Mouse (Mus musculus) gastrocnemius, postnatal 10 days (tissue): ENCODE results near the gene 1700113H08Rik. TPM values are rescaled to one million over a fixed set of nuclear protein-coding genes. Genes with fewer than 3 reads are reported as not detected.

Experiments used
- DNase-seq: peaks from one replicate; pipeline ENCODE4 v3.0.0; 2021; ENCODE audit warnings: mixed read lengths
- total RNA-seq, 2 experiments: library from RNA; stranded (reverse); gene quantifications; 2 replicates each; pipeline ENCODE4 v1.2.3; 2021

The 1700113H08Rik gene
- total RNA-seq, 2 experiments from 2014 or later, result 0.35 to 0.61 TPM

DNA sequence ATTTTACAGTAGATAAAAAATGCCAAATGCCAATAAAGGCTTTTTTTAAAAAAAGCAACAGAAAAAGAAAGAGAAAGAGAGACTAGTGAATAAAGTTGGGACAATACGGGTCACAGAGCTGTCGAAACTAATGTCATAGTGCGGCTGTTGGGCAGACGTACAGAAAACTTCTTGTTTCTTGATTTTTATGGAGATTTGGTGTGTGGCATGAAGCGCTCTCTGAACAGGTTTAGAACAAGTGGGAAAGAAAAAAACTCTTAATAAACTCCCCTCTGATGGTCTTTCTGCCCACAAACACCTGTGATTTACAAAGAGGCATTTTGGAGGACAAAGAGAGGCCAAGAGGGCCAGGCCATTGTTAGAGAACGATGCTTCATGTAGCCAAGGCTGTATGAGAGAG lies 1.6 kb downstream of the 1700113H08Rik start:
- DNase-seq, result no peak

GRCm38 (mm10) chr10:87084236-87084635 lies 26.4 kb downstream of the 1700113H08Rik start:
- DNase-seq, result no peak

DNA sequence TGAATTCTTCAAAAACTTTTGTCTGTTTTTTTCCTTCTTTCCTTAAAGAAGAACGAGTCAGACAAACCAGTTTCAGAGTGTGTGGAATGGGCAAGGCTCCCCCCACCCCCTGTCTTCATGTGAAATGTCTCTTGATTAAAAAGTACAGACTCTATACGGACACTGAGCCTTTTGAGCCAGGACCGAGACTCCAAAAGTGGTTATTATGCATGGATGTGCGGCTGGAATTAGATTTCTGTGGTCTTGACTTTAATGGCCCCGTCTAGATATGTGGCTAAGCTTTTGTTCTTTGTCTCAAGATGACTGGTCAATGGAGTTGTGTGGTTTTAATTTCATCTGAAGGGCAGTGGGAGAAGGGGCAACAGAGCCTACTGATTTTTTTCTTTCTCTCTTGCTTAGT lies 29.8 kb downstream of the 1700113H08Rik start:
- no peak for DNase-seq

- no peak for DNase-seq
These were observed 36.4 kb downstream of the 1700113H08Rik start for GRCm38 (mm10) chr10:87094249-87094648.

DNA sequence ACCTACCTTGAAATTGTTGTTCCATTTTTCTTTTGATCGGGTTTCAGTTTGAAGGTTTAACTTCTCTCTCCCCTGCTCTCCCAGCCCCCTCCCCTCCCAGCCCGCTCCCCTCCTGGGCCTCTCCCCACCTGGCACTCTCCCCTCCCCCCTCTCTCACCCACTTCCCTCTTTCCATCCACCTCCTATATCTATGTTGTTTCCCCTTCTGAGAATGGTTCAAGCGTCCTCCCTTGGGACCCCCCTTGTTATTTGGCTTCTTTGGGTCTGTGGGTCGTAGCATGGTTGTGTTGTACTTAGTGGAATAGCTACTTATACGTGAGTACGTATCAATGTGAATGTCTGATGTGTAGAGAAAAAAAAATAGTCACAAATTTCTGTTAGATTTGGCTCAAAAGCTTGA lies 40.9 kb downstream of the 1700113H08Rik start:
- no peak for DNase-seq

GRCm38 (mm10) chr10:87100668-87101067 lies 42.8 kb downstream of the 1700113H08Rik start:
- DNase-seq, result no peak

GRCm38 (mm10) chr10:87101265-87101950 lies 43.6 kb downstream of the 1700113H08Rik start:
- DNase-seq, result no peak

DNA sequence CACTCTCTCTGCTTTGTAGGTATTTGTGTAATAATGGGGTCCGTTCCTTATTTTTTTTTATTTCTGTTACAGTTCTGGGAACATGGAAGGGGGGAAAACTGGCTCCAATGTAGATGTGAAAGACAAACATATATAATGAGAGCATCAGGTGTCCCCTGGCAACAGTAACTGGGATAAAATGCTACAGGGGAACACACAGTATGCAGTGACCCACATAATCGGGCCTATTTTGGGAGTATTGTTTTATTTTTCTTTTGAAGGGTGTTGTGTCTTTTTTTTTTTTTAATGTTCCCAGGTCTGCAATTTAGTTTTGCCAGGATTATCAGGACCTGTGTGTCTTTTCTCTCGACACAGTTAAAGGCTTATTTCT lies 44.1 kb downstream of the 1700113H08Rik start:
- DNase-seq, result no peak

GRCm38 (mm10) chr10:87102455-87102854 lies 44.6 kb downstream of the 1700113H08Rik start:
- DNase-seq, result no peak

GRCm38 (mm10) chr10:87103286-87103685 lies 45.4 kb downstream of the 1700113H08Rik start:
- no peak for DNase-seq

DNA sequence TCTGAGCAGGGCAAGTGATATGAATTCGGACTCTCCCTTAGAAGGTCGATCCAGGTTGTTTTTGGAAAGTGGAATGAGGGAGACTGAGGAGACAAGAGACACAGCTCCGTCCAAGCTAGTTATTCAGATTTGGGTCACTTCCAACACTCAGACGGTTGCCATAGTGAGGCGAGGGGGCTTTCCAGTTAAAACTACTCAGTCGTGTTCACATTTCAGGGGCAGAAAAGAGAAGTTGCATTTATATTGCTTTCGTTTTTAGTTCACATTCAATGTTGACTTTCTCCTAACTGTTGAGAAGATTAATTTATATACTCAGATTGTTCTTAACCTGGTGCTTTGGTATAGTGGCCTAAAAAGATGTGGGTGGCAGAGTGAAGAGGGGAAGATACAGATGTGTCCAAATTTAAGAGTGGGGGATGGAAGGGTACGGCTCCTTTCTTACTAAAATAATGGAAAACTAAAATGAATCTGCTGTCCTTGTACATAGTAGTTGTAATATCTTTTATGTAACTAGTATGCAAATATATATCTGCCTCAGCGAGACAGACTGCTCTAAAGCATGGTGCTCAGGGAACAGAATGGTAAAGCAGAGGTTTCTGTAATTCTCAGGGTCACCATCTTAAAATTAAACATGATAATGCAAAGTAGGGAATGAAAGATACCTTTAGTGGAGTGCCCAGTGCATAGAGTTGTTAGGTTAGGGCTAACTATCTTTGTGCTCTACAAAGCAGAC lies 49.9 kb downstream of the 1700113H08Rik start:
- no peak for DNase-seq

GRCm38 (mm10) chr10:87108333-87108732 lies 50.5 kb downstream of the 1700113H08Rik start:
- DNase-seq, result no peak

GRCm38 (mm10) chr10:87109038-87109771 lies 51.4 kb downstream of the 1700113H08Rik start:
- DNase-seq, result no peak

DNA sequence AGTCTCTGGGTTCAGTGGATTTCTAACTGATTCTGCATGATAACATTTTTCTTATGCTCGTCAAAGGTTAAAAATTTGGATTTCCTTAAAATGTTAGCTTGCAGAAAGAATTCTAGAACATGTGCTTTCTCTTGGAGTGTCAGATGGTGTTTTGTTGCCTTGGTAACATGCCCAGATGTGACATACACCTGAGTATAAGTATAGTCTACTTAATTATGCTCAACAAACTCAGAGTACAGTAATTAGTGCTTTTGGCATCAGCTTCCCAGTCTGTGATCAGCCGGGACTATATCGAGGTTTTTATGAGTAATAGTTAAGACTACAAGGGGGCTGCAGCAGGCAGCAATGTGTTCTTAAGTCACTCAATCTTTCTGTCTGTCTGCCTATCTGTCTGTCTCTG lies 53.1 kb downstream of the 1700113H08Rik start:
- DNase-seq, result no peak

DNA sequence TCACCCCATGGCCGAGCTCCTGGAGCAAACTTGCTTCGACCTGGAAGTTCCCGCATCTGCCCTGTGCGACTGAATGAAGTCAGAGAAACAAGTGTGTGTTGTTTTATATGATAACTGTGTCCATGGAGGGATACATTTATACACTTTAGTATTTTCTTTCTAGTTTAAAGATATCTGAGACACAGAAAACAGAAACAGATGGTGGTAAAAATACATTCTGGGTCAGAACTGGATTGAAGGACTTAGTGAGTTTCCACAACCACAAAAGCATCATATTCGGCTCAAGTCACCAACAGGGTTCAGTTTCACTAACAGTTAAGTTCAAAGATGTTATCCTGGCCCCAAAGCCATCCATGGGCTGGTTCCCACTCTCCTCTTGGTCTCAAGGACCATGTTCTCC lies 67.2 kb downstream of the 1700113H08Rik start:
- no peak for DNase-seq

DNA sequence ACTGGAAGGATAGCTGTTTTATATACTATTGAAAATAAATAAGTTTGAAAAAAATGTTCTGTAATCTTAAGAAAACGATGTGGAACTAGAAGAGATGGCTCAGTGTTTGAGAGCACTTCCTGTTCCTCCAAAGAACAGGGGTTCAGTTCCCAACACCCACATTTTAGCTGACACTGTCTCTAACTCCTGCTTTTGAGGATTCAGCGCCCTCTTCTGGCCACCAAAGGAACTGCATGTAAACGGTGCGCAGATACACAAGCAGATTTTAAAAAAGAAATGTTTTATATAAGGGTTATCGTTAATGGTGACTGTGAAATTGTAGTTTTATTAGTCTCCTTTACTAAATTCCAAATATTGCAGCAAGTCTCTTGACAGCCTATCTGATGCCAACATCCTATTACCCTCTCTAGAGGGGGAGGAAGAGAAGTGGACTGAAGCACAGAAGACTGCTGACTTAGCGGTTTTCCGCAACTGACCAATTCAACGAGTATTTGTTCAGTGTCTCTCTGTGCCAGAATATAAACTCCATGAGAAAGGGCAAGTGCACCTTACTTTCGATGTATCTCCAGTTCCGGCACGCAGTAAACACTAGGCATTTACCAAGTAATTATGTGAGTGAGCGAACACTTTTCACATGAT lies 68.5 kb downstream of the 1700113H08Rik start:
- DNase-seq, result no peak

GRCm38 (mm10) chr10:87151050-87151449 lies 93.2 kb downstream of the 1700113H08Rik start:
- no peak for DNase-seq

DNA sequence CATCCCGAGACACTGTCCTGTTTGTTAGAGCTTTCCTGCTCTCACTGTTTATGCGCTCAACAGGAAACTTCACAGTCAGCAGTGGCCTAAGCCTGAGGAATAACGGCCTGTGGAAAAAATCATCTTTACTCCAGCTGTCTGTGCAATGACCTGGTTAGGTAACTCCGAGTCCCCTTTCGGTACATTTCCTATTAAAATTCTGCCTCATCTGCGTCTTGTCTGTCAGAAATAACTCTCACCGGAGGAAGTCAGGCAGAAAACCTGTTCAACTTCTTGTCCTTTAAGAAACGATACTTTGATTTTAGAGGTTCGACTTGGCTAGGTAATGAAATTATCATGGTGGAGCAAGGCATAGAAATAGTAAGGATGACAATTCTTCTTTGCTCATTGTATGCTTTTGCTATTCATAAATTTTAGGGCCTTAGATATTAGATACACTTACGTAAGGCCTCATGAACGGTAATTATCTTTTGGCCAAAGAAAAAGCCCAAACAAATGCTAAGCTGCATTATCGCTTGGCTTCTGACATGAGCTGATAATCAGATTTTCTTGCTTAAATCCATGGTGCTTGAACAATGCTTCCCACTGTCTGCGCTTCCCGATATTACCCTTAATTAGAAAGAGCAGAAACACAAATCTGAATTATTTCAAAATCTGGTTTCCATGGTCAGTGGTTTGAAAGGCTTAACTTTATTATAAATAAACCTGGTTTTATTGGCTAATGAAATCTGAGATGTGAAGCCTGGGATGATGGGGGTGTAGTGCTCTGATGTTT lies 96.1 kb downstream of the 1700113H08Rik start:
- DNase-seq, result no peak

- no peak for DNase-seq
These were observed 101.9 kb downstream of the 1700113H08Rik start for GRCm38 (mm10) chr10:87159781-87160180.

DNA sequence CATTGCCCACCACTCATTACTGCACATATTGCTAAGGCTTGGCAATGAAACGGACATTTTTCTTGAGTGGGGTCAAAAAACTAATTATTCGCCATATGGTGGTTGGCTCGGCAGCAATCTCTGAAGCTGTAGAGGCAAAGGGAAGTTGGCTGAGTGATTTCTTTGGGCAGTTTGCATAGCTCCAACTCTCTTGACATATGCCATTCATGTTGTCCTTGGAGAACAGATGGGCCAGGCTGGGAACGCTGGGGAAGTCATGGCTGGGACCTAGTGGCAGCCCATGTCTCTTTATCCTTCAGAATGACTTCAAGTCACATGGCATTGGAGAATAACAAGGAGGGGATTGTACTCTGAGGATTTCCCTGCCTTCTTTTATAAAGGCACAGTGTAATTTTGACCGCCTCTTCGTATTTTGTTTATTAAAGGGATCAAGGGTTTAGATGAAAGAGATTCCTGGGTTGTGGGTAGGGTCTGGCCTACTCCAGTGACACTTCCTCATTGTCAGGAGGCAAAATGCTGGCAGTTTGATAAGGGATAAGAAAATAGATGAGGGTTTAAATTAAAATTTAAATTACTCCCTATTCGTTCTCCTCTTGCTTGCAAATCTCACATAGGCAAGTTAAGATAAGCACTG lies 138.4 kb downstream of the 1700113H08Rik start:
- no peak for DNase-seq

DNA sequence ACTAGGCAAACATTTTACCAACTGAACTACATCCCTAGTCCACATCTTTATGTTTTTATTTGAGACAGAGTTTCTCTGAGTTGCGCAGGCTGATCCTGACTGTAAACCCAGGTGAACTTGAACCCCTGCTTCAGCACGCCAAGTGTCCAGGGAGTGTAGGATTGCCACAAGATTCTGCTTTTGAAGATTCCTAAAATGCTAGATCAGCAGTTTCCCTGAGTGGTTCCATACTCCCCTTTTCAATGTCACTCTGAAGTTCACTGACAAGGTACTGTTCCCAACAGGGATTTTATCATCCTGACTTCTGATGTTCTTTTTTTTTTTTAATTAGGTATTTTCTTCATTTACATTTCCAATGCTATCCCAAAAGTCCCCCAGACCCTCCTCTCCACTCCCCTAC lies 140.9 kb downstream of the 1700113H08Rik start:
- no peak for DNase-seq
